In the genomic region with DNA sequence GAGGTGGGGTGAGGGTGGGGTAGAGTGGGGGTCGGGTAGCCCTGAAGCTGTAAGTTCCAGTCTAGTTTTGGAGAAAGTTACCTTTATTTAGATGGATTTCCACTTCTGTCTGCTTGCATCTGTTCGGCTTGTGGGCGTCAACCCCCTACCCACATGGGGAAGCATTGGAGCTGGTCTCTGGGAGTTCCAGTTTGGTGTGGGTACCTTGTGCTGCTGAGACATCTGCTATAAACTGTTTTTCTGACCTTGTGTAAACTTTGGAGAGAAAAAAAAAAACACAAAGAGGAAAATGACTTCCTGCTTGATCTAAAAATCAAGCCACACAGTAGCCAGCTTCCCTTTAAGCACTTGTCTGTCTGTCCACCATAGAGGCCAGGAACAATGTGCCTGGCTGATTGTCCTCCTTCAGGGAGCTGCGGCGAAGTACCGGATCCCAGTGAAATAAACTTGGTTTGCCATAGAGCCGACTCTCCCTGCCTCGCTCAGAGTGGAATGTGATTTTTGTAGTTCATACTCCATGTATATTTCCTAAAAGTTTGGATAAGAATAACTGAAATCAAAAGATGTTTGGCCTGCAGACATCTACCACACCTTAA, we compare ENCODE assay signal across 10 mouse cellular contexts. TPM values are rescaled to one million over a fixed set of nuclear protein-coding genes. Genes with fewer than 3 reads are reported as not detected.
A peak's percentile ranks its signal among the peaks of the same experiment; 100 is the strongest.
DNase-seq lines count a peak whose midpoint lies in the region; ATAC-seq lines count a peak whose summit lies in the region.
"Had no signal": no experiment of that assay in that cellular context is flagged by ENCODE, and none has a peak within 500 bp of the region (broad histone marks: within the 10 kb centered on the region; RNA-seq: fewer than 3 reads in every experiment).

No protein-coding gene starts in this region.

- ATAC-seq in granulocyte monocyte progenitor cell, adult 5-6 weeks (replicated peaks; ENCODE audit: poor library complexity, severe bottlenecking) = peak; percentile 38

- intact Hi-C loops in heart, postnatal 10 days (cut with DNase I) = no loop called here
- intact Hi-C loops in gastrocnemius, postnatal 14 days (cut with DNase I; ENCODE audit: low total_unique reads) = no loop called here

- DNase-seq in layer of hippocampus, adult 9-11 months = peak; percentile 75
- DNase-seq in layer of hippocampus, adult 11-12 months (ENCODE audit: low spot score) = no peak
- DNase-seq in heart, postnatal 10 days = peak; percentile 30 to 38
- DNase-seq in lung, postnatal 10 days = peak; percentile 42
- no peak for DNase-seq in testis, postnatal 14 days (ENCODE audit: low spot score)
- no peak for DNase-seq in gastrocnemius, postnatal 14 days
- no peak for DNase-seq in natural killer cell, adult 2 months (ENCODE audit: low spot score in 2 of 2)
- DNase-seq: midbrain, embryonic 14.5 days; retina, postnatal 1 day had no signal

RNA-seq across cellular contexts. Expression of a gene that starts 48.8 kb away (rescaled TPM):
- total RNA-seq in granulocyte monocyte progenitor cell, adult 5-6 weeks (2014; fragmentation: Nextera tagmentation) = not detected in 2 replicates
- not detected in 2 replicates for total RNA-seq in granulocyte monocyte progenitor cell, adult 5-6 weeks (2017)
- total RNA-seq in heart, postnatal 10 days (2021) = 1 to 10 TPM; 5.2 to 6.7 TPM
- 1 to 10 TPM; 3.6 to 5.0 TPM for total RNA-seq in gastrocnemius, postnatal 14 days (2021)

Comparison
In these comparisons a context has a peak if more than half of its experiments do, and no peak if none do; other contexts are left out.
1. DNase-seq: peak in layer of hippocampus, adult 9-11 months (single experiment), heart, postnatal 10 days (2 of 2) and lung, postnatal 10 days (single experiment); none in layer of hippocampus, adult 11-12 months (single experiment), testis, postnatal 14 days (single experiment), gastrocnemius, postnatal 14 days (single experiment) and natural killer cell, adult 2 months (0 of 2).
2. RNA of a gene that starts 48.8 kb away (total RNA-seq): 5.2 to 6.7 TPM in heart, postnatal 10 days and 3.6 to 5.0 TPM in gastrocnemius, postnatal 14 days; not detected in granulocyte monocyte progenitor cell, adult 5-6 weeks; every median in the first group is over 4 times any median in the second.